Mouse (Mus musculus): ENCODE data around the gene 3110082I17Rik. TPM values are rescaled to one million over a fixed set of nuclear protein-coding genes. Genes with fewer than 3 reads are reported as not detected.

3110082I17Rik gene
- polyA plus RNA-seq, 1 experiment from 2014 or later = 19.7 TPM

GRCm38 (mm10) chr5:139409412-139409811 is 50.9 kb downstream of the 3110082I17Rik start:
- Histone ChIP-seq H3K9ac (ENCODE audit: low read length) (no peak overlapping the region), H3K9me3 (ENCODE audit: control insufficient read depth, low read length) (no peaks in the 10 kb centered on the region), H3K27me3 (ENCODE audit: control insufficient read depth, insufficient read depth, low read length) (no peaks in the 10 kb centered on the region), H3K27ac (replicated peaks) (no peak overlapping the region; the same call in 1 of the 2 replicates), H3K4me1 (replicated peaks; ENCODE audit: control insufficient read depth, insufficient read depth) (peaks cover 3% of the 10 kb centered on the region; the same call in 1 of the 2 replicates), H3K4me2 (replicated peaks; ENCODE audit: low read depth) (no peak overlapping the region), H3K4me3 (ENCODE audit: low read depth, low read length) (no peak overlapping the region), H3K36me3 (ENCODE audit: control insufficient read depth, insufficient read depth, low read length) (no peaks in the 10 kb centered on the region)
- DNase-seq (ENCODE audit: low spot score) = peak; percentile 71
- 34% methylated on average over 12 of the region's 12 CpGs for WGBS
- TF ChIP-seq EP300 (optimal IDR thresholded peaks at IDR 0.05) (no peak), CTCF (IDR thresholded peaks at IDR 0.05; ENCODE audit: low read depth) (peak; percentile 20; the same call in 1 of the 2 replicates)
- ATAC-seq (ENCODE audit: low FRiP score, low TSS enrichment) = peak; percentile 88

- peaks cover 3% of the 10 kb centered on the region; the same call in 1 of the 2 replicates for H3K4me1 ChIP-seq (replicated peaks; ENCODE audit: control insufficient read depth, insufficient read depth)
- ATAC-seq (ENCODE audit: low FRiP score, low TSS enrichment) (no peak), DNase-seq (ENCODE audit: low spot score) (no peak)
- TF ChIP-seq CTCF (IDR thresholded peaks at IDR 0.05; ENCODE audit: low read depth) (no peak), EP300 (optimal IDR thresholded peaks at IDR 0.05) (no peak)
- WGBS = 71% methylated on average over 7 of the region's 7 CpGs
- H3K9me3 ChIP-seq (ENCODE audit: control insufficient read depth, low read length) = no peaks in the 10 kb centered on the region
- no peak overlapping the region for H3K4me3 ChIP-seq (ENCODE audit: low read depth, low read length)
- no peak overlapping the region for H3K27ac ChIP-seq (replicated peaks)
- H3K9ac ChIP-seq (ENCODE audit: low read length) = no peak overlapping the region
- H3K36me3 ChIP-seq (ENCODE audit: control insufficient read depth, insufficient read depth, low read length) = no peaks in the 10 kb centered on the region
- H3K27me3 ChIP-seq (ENCODE audit: control insufficient read depth, insufficient read depth, low read length) = no peaks in the 10 kb centered on the region
- no peak overlapping the region for H3K4me2 ChIP-seq (replicated peaks; ENCODE audit: low read depth)
Observed at GRCm38 (mm10) chr5:139408511-139408910, 51.8 kb downstream of the 3110082I17Rik start.

GRCm38 (mm10) chr5:139407121-139407885 is 53.0 kb downstream of the 3110082I17Rik start:
- no peak for ATAC-seq (ENCODE audit: low FRiP score, low TSS enrichment)
- WGBS = 85% methylated on average over 13 of the region's 14 CpGs
- H3K4me2 ChIP-seq (replicated peaks; ENCODE audit: low read depth) = no peak overlapping the region
- H3K9me3 ChIP-seq (ENCODE audit: control insufficient read depth, low read length) = no peaks in the 10 kb centered on the region
- no peak overlapping the region for H3K4me3 ChIP-seq (ENCODE audit: low read depth, low read length)
- H3K27ac ChIP-seq (replicated peaks) = 0 out of 2 replicates have a peak overlapping the region, but pooled peaks have one; percentile 8
- peaks cover 3% of the 10 kb centered on the region; the same call in 1 of the 2 replicates for H3K4me1 ChIP-seq (replicated peaks; ENCODE audit: control insufficient read depth, insufficient read depth)
- H3K9ac ChIP-seq (ENCODE audit: low read length) = no peak overlapping the region
- H3K27me3 ChIP-seq (ENCODE audit: control insufficient read depth, insufficient read depth, low read length) = no peaks in the 10 kb centered on the region
- no peak for TF ChIP-seq CTCF (IDR thresholded peaks at IDR 0.05; ENCODE audit: low read depth)
- TF ChIP-seq EP300 (optimal IDR thresholded peaks at IDR 0.05) = no peak
- no peaks in the 10 kb centered on the region for H3K36me3 ChIP-seq (ENCODE audit: control insufficient read depth, insufficient read depth, low read length)
- DNase-seq (ENCODE audit: low spot score) = no peak

GRCm38 (mm10) chr5:139405953-139406352 is 54.4 kb downstream of the 3110082I17Rik start:
- TF ChIP-seq EP300 (optimal IDR thresholded peaks at IDR 0.05) (no peak), CTCF (IDR thresholded peaks at IDR 0.05; ENCODE audit: low read depth) (no peak)
- WGBS = 54% methylated on average over 3 of the region's 3 CpGs
- no peak for DNase-seq (ENCODE audit: low spot score)
- H3K4me1 ChIP-seq (replicated peaks; ENCODE audit: control insufficient read depth, insufficient read depth) = peaks cover 3% of the 10 kb centered on the region; the same call in 1 of the 2 replicates
- no peak overlapping the region for H3K4me3 ChIP-seq (ENCODE audit: low read depth, low read length)
- no peaks in the 10 kb centered on the region for H3K36me3 ChIP-seq (ENCODE audit: control insufficient read depth, insufficient read depth, low read length)
- H3K27me3 ChIP-seq (ENCODE audit: control insufficient read depth, insufficient read depth, low read length) = no peaks in the 10 kb centered on the region
- no peaks in the 10 kb centered on the region for H3K9me3 ChIP-seq (ENCODE audit: control insufficient read depth, low read length)
- no peak overlapping the region for H3K27ac ChIP-seq (replicated peaks)
- H3K4me2 ChIP-seq (replicated peaks; ENCODE audit: low read depth) = 0 out of 2 replicates have a peak overlapping the region, but pooled peaks have one; percentile 3
- no peak for ATAC-seq (ENCODE audit: low FRiP score, low TSS enrichment)
- H3K9ac ChIP-seq (ENCODE audit: low read length) = no peak overlapping the region

GRCm38 (mm10) chr5:139405478-139405877 is 54.8 kb downstream of the 3110082I17Rik start:
- Histone ChIP-seq H3K4me3 (ENCODE audit: low read depth, low read length) (no peak overlapping the region), H3K27me3 (ENCODE audit: control insufficient read depth, insufficient read depth, low read length) (no peaks in the 10 kb centered on the region), H3K27ac (replicated peaks) (no peak overlapping the region), H3K4me1 (replicated peaks; ENCODE audit: control insufficient read depth, insufficient read depth) (peaks cover 3% of the 10 kb centered on the region; the same call in 1 of the 2 replicates), H3K9me3 (ENCODE audit: control insufficient read depth, low read length) (no peaks in the 10 kb centered on the region), H3K9ac (ENCODE audit: low read length) (no peak overlapping the region), H3K4me2 (replicated peaks; ENCODE audit: low read depth) (0 out of 2 replicates have a peak overlapping the region, but pooled peaks have one; percentile 3), H3K36me3 (ENCODE audit: control insufficient read depth, insufficient read depth, low read length) (no peaks in the 10 kb centered on the region)
- 74% methylated on average over 7 of the region's 7 CpGs for WGBS
- no peak for DNase-seq (ENCODE audit: low spot score)
- TF ChIP-seq EP300 (optimal IDR thresholded peaks at IDR 0.05) (no peak), CTCF (IDR thresholded peaks at IDR 0.05; ENCODE audit: low read depth) (no peak)
- no peak for ATAC-seq (ENCODE audit: low FRiP score, low TSS enrichment)

Data from stomach, postnatal 0 days (tissue).